In the genomic region with DNA sequence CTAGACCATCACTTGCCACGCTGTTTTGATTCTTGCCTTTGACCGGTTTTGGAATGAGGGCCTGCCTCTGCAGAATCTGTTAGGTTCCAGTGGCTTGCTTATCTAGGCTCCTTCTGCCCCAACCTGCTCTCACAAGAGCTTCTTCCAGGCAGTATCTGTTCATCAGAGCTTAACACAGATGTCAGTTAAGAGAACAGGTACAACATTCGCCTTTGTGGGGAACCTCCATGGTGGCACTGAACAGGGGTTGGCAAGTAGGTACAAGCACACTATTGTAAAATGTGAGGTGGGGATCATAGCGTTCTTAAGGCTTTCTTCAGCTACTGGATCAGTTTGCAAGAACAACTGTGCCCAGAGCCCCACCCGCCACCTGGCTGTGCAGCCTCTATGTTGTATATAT, we compare ENCODE assay signal across 16 mouse cellular contexts.
"Had no signal": no experiment of that assay in that cellular context is flagged by ENCODE, and none has a peak within 500 bp of the region (broad histone marks: within the 10 kb centered on the region; RNA-seq: fewer than 3 reads in every experiment).

No protein-coding gene starts in this region.

- H3K4me3 ChIP-seq: lung, embryonic 15.5 days; megakaryocyte, embryonic 14.5 days; midbrain, embryonic 12.5 days; midbrain, embryonic 15.5 days; neural tube, embryonic 12.5 days; stomach, embryonic 15.5 days had no signal

- H3K27ac ChIP-seq: lung, embryonic 15.5 days; macrophage; midbrain, embryonic 12.5 days; midbrain, embryonic 15.5 days; neural tube, embryonic 12.5 days; stomach, embryonic 15.5 days; stomach, postnatal 0 days had no signal

- DNase-seq: liver, postnatal 0 days; lung, adult 2 months; lung, postnatal 14 days; lung, postnatal 36 days; right cerebral cortex, postnatal 14 days; thymus, adult 2 months; thymus, postnatal 25 days; thymus, postnatal 4 days had no signal
